Mouse (Mus musculus) neural tube, embryonic 15.5 days (tissue): Measurements from ENCODE around the gene Ankrd33b. TPM values are rescaled to one million over a fixed set of nuclear protein-coding genes. Genes with fewer than 3 reads are reported as not detected.

Source experiments
- ATAC-seq: fragments of 200-750 bp; cut with Nextera tagmentation; 2 replicates; pipeline ENCODE4 v1.8.0; 2017; ENCODE audit warnings: mild to moderate bottlenecking, moderate TSS enrichment, moderate library complexity; ENCODE audit not compliant: low FRiP score
- H3K27ac ChIP-seq: fragments of 300-500 bp; sonication (generic); replicated peaks from 2 replicates; pipeline ENCODE4 v1.5.1; 2015; ENCODE audit warnings: mild to moderate bottlenecking, inconsistent platforms
- H3K27me3 ChIP-seq: fragments of 300-500 bp; sonication (generic); replicated peaks from 2 replicates; pipeline ENCODE4 v1.6.1; 2015; ENCODE audit warnings: inconsistent platforms
- H3K36me3 ChIP-seq: fragments of 300-500 bp; sonication (generic); 2 replicates; pipeline ENCODE4 v1.6.1; 2015; ENCODE audit warnings: inconsistent platforms
- H3K4me1 ChIP-seq: fragments of 300-500 bp; sonication (generic); 2 replicates; pipeline ENCODE4 v1.6.1; 2015; ENCODE audit warnings: inconsistent platforms
- H3K4me2 ChIP-seq: fragments of 300-500 bp; sonication (generic); 2 replicates; pipeline ENCODE4 v1.6.1; 2015; ENCODE audit warnings: inconsistent platforms, mild to moderate bottlenecking, moderate library complexity
- H3K4me3 ChIP-seq: fragments of 300-500 bp; sonication (generic); replicated peaks from 2 replicates; pipeline ENCODE4 v1.5.1; 2015; ENCODE audit warnings: mild to moderate bottlenecking, inconsistent platforms
- H3K9ac ChIP-seq: fragments of 300-500 bp; sonication (generic); replicated peaks from 2 replicates; pipeline ENCODE4 v1.6.1; 2015; ENCODE audit warnings: mild to moderate bottlenecking, inconsistent platforms
- H3K9me3 ChIP-seq: fragments of 300-500 bp; sonication (generic); replicated peaks from 2 replicates; pipeline ENCODE4 v1.6.1; 2016; ENCODE audit warnings: inconsistent platforms
- WGBS: fragments of 180-500 bp; shearing (Covaris S2); methylation state at CpG from one replicate; pipeline ENCODE4 v1.1.7; 2015; ENCODE audit warnings: mixed read lengths; 5-methylcytosine and 5-hydroxymethylcytosine counted together
- polyA plus RNA-seq: library from polyadenylated mRNA; unstranded; fragments of >200 nt; fragmentation: Nextera tagmentation; extraction: Ambion mirVana; gene quantifications from 2 replicates; pipeline ENCODE4 v1.2.1, GENCODE M21; 2015

Gene Ankrd33b
- polyA plus RNA-seq, 1 experiment from 2014 or later = 0.70 TPM

DNA sequence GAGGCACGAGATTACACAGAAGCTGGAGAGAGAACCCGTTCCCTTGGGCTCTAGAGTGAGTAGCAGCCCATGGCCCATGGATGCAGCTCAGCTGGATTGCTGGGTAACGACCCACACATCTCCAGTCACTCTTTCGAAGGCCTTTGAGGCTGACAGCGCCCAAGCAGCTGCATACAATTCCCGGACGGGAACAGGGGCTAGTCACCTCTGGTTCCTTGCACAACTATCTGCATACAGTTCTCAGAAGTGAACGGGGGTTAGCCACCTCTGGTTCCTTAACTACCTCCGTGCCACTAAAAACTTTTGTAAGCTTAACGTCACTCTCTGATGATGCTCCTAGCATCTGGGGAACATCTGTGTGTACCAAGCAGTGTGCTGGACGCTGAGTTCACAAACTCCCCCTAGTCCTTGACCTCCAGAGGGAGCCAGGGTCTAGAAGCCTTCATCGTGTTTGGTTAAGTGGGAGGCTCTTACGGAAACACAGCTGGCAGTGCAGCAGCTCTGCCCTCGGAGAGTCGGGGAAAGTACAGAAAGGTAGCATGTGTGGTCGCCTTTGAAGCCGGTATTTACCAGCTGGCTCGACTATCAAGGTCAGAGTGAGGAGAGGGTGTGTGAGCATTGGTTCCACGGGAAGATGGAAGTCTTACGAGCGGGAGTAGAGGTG lies 109.4 kb downstream of the Ankrd33b start:
- Histone ChIP-seq H3K27ac (no peak overlapping the region), H3K4me2 (no peak overlapping the region), H3K4me3 (no peak overlapping the region), H3K9me3 (no peaks in the 10 kb centered on the region), H3K27me3 (no peaks in the 10 kb centered on the region), H3K9ac (no peak overlapping the region), H3K36me3 (no peaks in the 10 kb centered on the region), H3K4me1 (0 out of 2 replicates have a peak, but pooled peaks cover 4% of the 10 kb centered on the region)
- WGBS = 80% methylated on average over 21 of the region's 21 CpGs
- no peak for ATAC-seq

DNA sequence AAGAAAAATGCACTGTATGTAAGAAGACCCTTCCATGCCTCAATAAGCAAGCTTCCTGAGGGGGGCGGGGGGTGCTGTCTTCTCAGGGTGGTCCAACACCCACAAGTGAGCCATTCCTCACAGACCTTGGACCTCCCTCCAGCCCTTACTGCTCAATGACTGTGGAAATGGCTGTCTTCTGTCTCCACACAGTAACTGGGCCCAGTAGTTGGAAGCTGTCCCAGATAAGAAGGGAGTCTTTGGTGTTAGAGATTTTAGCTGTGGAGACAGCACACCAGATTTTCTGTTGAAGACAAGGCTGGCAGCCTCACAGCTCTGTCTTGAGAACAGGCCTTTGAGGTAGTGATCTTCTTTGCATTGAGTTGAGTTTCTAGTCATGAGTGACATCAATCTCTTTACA lies 110.2 kb downstream of the Ankrd33b start:
- no peak for ATAC-seq
- WGBS = 85% methylated on average over 1 of the region's 1 CpGs
- H3K4me3 ChIP-seq = no peak overlapping the region
- H3K4me1 ChIP-seq = 0 out of 2 replicates have a peak, but pooled peaks cover 4% of the 10 kb centered on the region
- no peak overlapping the region for H3K4me2 ChIP-seq
- H3K27me3 ChIP-seq = no peaks in the 10 kb centered on the region
- no peaks in the 10 kb centered on the region for H3K9me3 ChIP-seq
- H3K27ac ChIP-seq = no peak overlapping the region
- no peaks in the 10 kb centered on the region for H3K36me3 ChIP-seq
- no peak overlapping the region for H3K9ac ChIP-seq

DNA sequence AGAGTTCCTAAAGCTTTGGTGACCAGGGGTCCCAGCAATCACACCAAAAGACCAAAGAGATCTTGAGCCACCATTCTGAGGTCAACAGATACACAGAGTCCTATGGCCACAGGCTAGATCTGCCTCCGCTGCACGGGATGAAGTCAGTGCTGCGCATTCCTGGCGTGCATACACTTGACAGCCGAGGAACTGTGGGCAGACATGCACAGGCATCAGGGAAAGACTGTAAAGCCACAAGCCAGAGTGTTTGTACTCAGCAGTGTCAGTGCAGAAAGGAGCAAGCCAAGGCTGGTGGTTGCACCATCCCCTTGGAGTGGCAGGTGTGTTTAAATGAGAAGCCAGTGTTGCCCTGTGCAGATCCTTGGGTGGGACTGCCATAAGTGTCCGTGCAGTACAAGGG lies 111.8 kb downstream of the Ankrd33b start:
- WGBS = 87% methylated on average over 6 of the region's 6 CpGs
- no peak for ATAC-seq

DNA sequence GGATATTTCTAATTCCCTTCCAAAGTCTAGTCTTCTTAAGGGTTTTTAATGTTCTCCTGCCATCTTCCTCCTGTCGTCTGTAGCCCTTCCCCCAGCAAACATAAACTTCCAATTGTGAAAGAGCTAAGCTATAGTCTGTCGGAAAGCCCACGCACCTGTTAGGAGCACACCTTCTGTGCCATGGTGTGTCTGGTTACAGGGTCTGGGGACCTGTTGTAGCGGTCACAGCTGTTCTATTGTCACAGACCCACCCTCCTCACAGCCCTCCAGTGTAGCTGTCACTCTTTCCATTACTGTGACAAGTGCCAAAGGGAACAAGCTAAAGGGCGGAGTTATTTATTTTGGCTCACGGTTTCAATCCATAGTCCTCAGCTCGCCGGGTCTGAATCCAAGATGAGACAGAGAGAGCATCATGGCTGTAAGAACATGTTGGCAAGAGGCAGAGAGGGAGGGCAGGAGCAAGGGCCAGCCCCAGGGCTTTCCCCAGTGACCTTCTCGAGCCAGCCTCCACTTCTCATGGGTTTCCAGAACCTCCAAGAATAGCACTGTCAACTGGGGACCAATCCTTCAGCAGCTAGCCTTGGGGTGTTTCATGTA lies 112.5 kb downstream of the Ankrd33b start:
- Histone ChIP-seq H3K4me2 (no peak overlapping the region), H3K36me3 (no peaks in the 10 kb centered on the region), H3K9me3 (no peaks in the 10 kb centered on the region), H3K4me3 (no peak overlapping the region), H3K4me1 (peaks cover 15% of the 10 kb centered on the region), H3K27ac (no peak overlapping the region), H3K9ac (no peak overlapping the region), H3K27me3 (no peaks in the 10 kb centered on the region)
- WGBS = 89% methylated on average over 9 of the region's 9 CpGs
- no peak for ATAC-seq

More for the DNA sequence above, 111.8 kb downstream of the Ankrd33b start:
- H3K4me3 ChIP-seq = no peak overlapping the region
- no peaks in the 10 kb centered on the region for H3K36me3 ChIP-seq
- H3K27ac ChIP-seq = no peak overlapping the region
- no peaks in the 10 kb centered on the region for H3K9me3 ChIP-seq
- H3K4me2 ChIP-seq = no peak overlapping the region
- H3K4me1 ChIP-seq = peaks cover 8% of the 10 kb centered on the region
- no peaks in the 10 kb centered on the region for H3K27me3 ChIP-seq
- H3K9ac ChIP-seq = no peak overlapping the region

DNA sequence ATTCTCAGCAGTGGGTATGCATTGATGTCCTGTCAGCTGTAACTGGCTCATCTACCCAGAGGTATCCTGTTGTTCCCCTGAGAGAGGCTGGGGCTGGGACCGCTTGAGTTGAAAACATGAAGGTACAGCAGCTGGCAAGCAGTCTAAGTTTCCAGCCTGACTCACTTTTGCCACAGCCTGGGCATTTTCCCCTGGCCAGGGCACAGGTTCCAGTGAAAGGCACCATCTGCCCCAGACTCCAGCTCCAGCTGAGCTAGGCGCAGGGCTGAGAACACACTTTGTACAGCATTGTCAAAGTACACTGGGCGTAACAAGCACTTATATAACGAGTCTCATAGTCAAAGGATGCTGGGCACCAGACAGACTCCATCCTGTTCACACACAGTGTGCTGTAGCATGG lies 113.6 kb downstream of the Ankrd33b start:
- 81% methylated on average over 4 of the region's 4 CpGs for WGBS
- ATAC-seq = no peak
- no peaks in the 10 kb centered on the region for H3K9me3 ChIP-seq

DNA sequence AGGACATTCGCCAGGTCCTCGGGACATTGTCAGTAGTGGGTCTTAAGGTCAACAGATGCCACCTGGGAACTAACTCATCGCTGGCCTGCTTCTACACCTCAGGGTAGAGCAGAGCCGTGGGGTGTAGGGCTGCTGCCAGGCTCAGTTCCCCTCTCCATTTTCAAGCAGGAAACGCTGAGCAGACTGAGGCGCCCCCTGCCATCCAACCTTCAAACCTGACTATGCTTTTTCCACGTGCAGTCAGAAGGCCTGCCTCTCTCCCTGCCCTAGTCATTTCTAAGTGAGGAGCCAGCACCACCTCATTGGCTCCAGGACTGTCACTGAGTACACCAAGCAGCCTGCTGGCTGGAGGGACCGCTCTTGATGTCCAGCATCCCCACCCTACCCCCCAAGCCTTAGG lies 114.1 kb downstream of the Ankrd33b start:
- WGBS = 74% methylated on average over 8 of the region's 8 CpGs
- ATAC-seq = no peak

More for the DNA sequence above, 113.6 kb downstream of the Ankrd33b start:
- no peak overlapping the region for H3K4me2 ChIP-seq
- peaks cover 16% of the 10 kb centered on the region for H3K4me1 ChIP-seq
- no peak overlapping the region for H3K9ac ChIP-seq
- no peaks in the 10 kb centered on the region for H3K27me3 ChIP-seq
- H3K36me3 ChIP-seq = no peaks in the 10 kb centered on the region
- no peak overlapping the region for H3K27ac ChIP-seq
- H3K4me3 ChIP-seq = no peak overlapping the region

DNA sequence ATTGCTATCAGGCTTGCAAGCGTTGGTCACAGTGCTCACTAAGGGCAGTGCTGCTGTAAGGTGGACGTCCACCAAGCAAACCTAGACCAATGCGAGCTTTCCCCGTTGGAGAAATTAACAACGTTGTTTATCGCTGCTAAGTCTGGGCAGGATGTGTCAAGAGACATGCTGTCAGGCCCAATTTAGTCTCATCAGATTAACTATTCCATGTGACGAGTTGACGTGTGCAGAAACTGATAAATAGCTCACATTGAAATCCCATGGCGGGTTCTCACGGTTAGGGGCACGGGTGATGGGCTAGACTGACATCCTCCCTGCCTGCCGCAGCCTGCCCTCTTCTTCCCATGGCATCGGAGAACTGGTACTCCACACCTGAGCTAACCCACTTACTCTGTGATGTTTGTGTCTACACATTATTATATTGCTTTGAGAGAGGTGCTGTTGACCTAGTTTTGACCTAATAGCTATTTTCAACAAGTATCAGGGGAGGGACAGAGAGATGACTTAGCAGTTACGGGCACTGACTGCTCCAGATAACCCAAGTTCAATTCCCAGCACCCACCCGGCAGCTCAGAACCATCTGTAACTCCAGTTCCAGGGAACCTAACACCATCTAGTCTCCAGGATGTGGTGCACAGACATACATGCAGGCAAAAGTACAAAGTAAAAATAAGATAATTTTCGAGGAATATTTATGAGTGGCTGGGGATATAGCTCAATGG lies 114.8 kb downstream of the Ankrd33b start:
- no peak for ATAC-seq
- WGBS = 83% methylated on average over 16 of the region's 16 CpGs
- Histone ChIP-seq H3K9me3 (no peaks in the 10 kb centered on the region), H3K27ac (no peak overlapping the region), H3K36me3 (no peaks in the 10 kb centered on the region), H3K4me2 (no peak overlapping the region), H3K9ac (no peak overlapping the region), H3K4me3 (no peak overlapping the region), H3K27me3 (no peaks in the 10 kb centered on the region), H3K4me1 (peaks cover 16% of the 10 kb centered on the region)

More for the DNA sequence above, 114.1 kb downstream of the Ankrd33b start:
- Histone ChIP-seq H3K36me3 (no peaks in the 10 kb centered on the region), H3K4me2 (no peak overlapping the region), H3K9ac (no peak overlapping the region), H3K4me3 (no peak overlapping the region), H3K27me3 (no peaks in the 10 kb centered on the region), H3K9me3 (no peaks in the 10 kb centered on the region), H3K27ac (no peak overlapping the region), H3K4me1 (peaks cover 16% of the 10 kb centered on the region)

DNA sequence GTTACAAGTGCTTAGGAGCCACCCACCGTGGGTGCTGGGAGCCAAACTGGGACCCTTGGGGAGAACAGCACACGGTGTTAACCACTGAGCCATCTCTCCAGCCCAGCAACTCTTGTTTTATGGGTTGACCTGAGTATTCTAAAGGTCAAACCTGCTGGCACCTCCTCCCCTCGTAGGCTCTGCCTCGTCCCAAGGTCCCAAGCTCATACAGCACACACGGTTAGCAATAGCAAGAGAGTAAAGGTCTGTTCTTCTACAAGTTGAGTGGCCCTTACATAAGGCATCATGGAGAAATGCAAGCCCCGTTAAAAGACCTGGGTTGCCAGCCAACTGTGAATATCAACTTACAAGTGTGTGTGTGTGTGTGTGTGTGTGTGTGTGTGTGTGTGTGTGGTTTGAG lies 116.3 kb downstream of the Ankrd33b start:
- no peaks in the 10 kb centered on the region for H3K27me3 ChIP-seq
- H3K4me1 ChIP-seq = peaks cover 20% of the 10 kb centered on the region
- 86% methylated on average over 6 of the region's 6 CpGs for whole genome bisulfite sequencing
- no peaks in the 10 kb centered on the region for H3K9me3 ChIP-seq
- no peak overlapping the region for H3K27ac ChIP-seq
- no peak overlapping the region for H3K4me3 ChIP-seq
- H3K36me3 ChIP-seq = no peaks in the 10 kb centered on the region
- no peak overlapping the region for H3K9ac ChIP-seq
- no peak for ATAC-seq
- H3K4me2 ChIP-seq = no peak overlapping the region

DNA sequence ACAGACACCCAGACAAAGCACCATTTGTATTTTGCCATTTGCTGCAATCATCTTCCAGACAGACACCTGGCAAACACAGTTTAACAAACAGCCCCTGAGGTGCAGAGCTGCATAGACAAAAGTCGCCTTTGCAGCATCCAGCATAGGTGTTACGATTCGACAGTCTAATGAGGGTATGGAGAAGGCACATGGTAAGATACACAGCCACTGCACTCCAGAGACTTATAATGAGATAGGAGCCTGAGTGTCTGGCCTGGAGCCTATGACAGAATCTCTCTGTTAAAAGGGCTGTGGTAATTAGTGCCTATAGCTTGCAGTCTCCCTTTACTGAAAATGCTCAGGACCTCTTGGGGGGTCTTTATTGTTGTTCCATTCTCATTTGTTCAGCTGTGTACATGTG lies 116.8 kb downstream of the Ankrd33b start:
- no peak for ATAC-seq
- H3K36me3 ChIP-seq = no peaks in the 10 kb centered on the region
- no peak overlapping the region for H3K27ac ChIP-seq

DNA sequence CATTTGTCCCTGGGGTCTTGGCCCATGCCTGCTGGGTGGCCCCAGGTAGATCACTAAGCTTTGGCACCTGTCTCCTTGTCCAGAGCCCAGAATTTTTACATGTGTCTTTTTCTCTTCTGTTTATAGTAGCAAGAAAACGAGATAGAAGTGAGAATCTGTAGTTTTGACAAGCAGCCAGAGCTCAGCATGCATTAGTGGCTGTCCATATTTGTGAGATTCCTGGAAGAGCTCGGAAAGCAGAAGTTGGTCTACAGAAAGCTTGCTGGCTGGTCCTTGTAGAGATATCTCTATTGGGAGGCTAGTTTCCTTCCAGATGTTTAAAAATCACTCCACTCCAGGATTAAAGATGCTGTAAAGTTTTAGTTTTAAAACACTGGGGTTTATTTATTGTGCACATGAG lies 117.5 kb downstream of the Ankrd33b start:
- Histone ChIP-seq H3K27ac (no peak overlapping the region), H3K4me2 (no peak overlapping the region), H3K9ac (no peak overlapping the region), H3K36me3 (no peaks in the 10 kb centered on the region), H3K9me3 (no peaks in the 10 kb centered on the region), H3K4me1 (peaks cover 20% of the 10 kb centered on the region), H3K27me3 (no peaks in the 10 kb centered on the region), H3K4me3 (no peak overlapping the region)
- 55% methylated on average over 2 of the region's 2 CpGs for WGBS
- ATAC-seq = no peak

More for the DNA sequence above, 116.8 kb downstream of the Ankrd33b start:
- Histone ChIP-seq H3K4me1 (peaks cover 20% of the 10 kb centered on the region), H3K4me3 (no peak overlapping the region), H3K9ac (no peak overlapping the region), H3K4me2 (no peak overlapping the region), H3K9me3 (no peaks in the 10 kb centered on the region), H3K27me3 (no peaks in the 10 kb centered on the region)
- 29% methylated on average over 3 of the region's 3 CpGs for WGBS

DNA sequence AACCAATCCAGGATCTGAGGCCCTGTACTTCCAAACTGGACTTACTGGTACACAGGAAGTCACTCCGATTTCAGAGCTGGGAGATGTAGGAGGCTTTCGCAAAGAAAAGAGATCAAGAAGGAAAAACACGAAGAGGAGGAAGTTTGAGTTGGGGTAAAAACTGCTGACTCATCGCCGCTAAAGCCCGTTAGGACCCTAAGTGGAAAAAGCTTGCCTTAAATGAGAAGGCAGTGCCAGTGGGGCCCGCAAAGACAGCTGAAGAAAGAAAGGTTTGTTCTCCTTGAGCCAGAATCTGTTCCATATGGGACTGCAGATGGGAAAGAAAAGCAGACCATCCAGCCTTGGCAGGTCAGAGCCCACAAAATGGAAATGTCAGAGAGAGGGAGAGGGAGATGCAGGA lies 118.6 kb downstream of the Ankrd33b start:
- ATAC-seq = no peak
- WGBS = 82% methylated on average over 7 of the region's 7 CpGs

DNA sequence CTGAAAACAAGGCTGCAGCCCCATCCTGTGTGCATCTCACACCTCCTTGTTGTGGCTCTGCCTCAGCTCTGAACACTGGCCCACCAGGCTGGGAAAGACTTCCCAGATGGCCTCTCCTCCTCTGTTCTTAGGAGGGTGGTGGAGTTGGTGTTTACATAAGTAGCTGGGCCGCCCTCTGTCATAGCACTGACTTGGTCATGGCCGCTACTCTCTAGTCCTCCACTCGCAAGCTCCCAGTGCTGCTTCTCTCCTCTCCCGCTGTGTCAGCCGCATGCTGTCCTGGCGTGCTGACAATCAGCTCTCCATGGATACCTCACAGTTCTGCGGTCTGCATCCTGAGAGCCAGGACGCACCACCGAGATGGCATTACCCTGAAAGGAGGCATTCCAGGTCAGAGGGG lies 120.5 kb downstream of the Ankrd33b start:
- peaks cover 20% of the 10 kb centered on the region for H3K4me1 ChIP-seq
- H3K27ac ChIP-seq = no peak overlapping the region
- H3K4me2 ChIP-seq = no peak overlapping the region
- H3K9me3 ChIP-seq = no peaks in the 10 kb centered on the region
- H3K4me3 ChIP-seq = no peak overlapping the region
- no peaks in the 10 kb centered on the region for H3K36me3 ChIP-seq
- H3K27me3 ChIP-seq = no peaks in the 10 kb centered on the region
- no peak; the same call in 1 of the 2 replicates for ATAC-seq
- no peak overlapping the region for H3K9ac ChIP-seq
- WGBS = 60% methylated on average over 9 of the region's 9 CpGs

More for the DNA sequence above, 118.6 kb downstream of the Ankrd33b start:
- peaks cover 20% of the 10 kb centered on the region for H3K4me1 ChIP-seq
- H3K9ac ChIP-seq = no peak overlapping the region
- H3K4me2 ChIP-seq = no peak overlapping the region
- H3K27me3 ChIP-seq = no peaks in the 10 kb centered on the region
- H3K36me3 ChIP-seq = no peaks in the 10 kb centered on the region
- no peaks in the 10 kb centered on the region for H3K9me3 ChIP-seq
- no peak overlapping the region for H3K4me3 ChIP-seq
- no peak overlapping the region for H3K27ac ChIP-seq
